In the genomic region with DNA sequence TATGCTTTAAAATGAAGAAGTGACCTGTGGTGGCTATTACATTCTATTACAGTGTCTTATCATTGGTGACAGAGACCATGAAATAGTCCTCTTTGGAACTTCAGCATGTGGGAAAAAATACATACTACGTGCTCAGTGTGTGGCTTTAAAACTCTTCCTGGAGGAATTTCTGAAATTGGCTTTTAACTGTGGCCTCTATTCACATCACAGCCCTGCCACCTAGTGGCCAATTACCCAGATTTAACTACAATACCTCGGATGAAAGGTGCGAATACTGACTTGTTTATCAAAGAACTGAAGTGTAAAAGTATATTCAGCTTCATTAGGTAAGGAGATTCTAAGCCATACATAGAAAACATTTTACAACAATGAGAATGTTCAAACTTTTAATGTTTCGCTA, we compare ENCODE assay signal across 9 mouse cellular contexts. TPM values are rescaled to one million over a fixed set of nuclear protein-coding genes. Genes with fewer than 3 reads are reported as not detected.
DNase-seq lines count a peak whose midpoint lies in the region; ATAC-seq and TF ChIP-seq lines count a peak whose summit lies in the region.
"Had no signal": no experiment of that assay in that cellular context is flagged by ENCODE, and none has a peak within 500 bp of the region (broad histone marks: within the 10 kb centered on the region; RNA-seq: fewer than 3 reads in every experiment).

No protein-coding gene starts in this region.

- WGBS in kidney, embryonic 14.5 days = 9% methylated on average over 4 of the region's 4 CpGs
- 11% methylated on average over 4 of the region's 4 CpGs for WGBS in cerebellum, adult 2 months
- WGBS in stomach, postnatal 0 days = 11% methylated on average over 4 of the region's 4 CpGs

- peak; percentile 26 for DNase-seq in kidney, adult 11 months
- peak; percentile 11 for DNase-seq in MEL-GATA-1-ER (ENCODE audit: extremely low read depth, low read depth)
- peak; percentile 43 to 48 for DNase-seq in cerebellum, adult 2 months
- peak; percentile 13 to 45 for DNase-seq in frontal cortex, postnatal 10 days (ENCODE audit: low spot score in 2 of 2)
- DNase-seq in layer of hippocampus, adult 11-12 months (ENCODE audit: low spot score) = peak; percentile 87
- DNase-seq in lung, postnatal 10 days = peak; percentile 61
- DNase-seq in stomach, postnatal 0 days (ENCODE audit: low spot score) = peak; percentile 52

- no peak overlapping the region for H3K9ac ChIP-seq in kidney, embryonic 14.5 days (ENCODE audit: low read depth, low read length)
- no peak overlapping the region for H3K9ac ChIP-seq in stomach, postnatal 0 days (ENCODE audit: low read length)

- no peaks in the 10 kb centered on the region for H3K4me1 ChIP-seq in kidney, embryonic 14.5 days (ENCODE audit: control insufficient read depth, insufficient read depth, low read length)
- no peaks in the 10 kb centered on the region for H3K4me1 ChIP-seq in cerebellum, adult 2 months (ENCODE audit: control insufficient read depth, insufficient read depth, low read length)
- H3K4me1 ChIP-seq in stomach, postnatal 0 days (replicated peaks; ENCODE audit: control insufficient read depth, insufficient read depth) = no peaks in the 10 kb centered on the region

- H3K27me3 ChIP-seq in kidney, embryonic 14.5 days (ENCODE audit: control insufficient read depth, insufficient read depth, low read length) = no peaks in the 10 kb centered on the region
- no peaks in the 10 kb centered on the region for H3K27me3 ChIP-seq in cerebellum, adult 2 months (ENCODE audit: control insufficient read depth, insufficient read depth, low read length)
- H3K27me3 ChIP-seq in stomach, postnatal 0 days (ENCODE audit: control insufficient read depth, insufficient read depth, low read length) = no peaks in the 10 kb centered on the region

- TF ChIP-seq POLR2A in cerebellum, adult 2 months (IDR thresholded peaks at IDR 0.05; ENCODE audit: borderline replicate concordance, insufficient read depth, low read length) = no peak

- H3K4me2 ChIP-seq in kidney, embryonic 14.5 days (replicated peaks; ENCODE audit: low read depth, low read length) = no peak overlapping the region
- H3K4me2 ChIP-seq in stomach, postnatal 0 days (replicated peaks; ENCODE audit: low read depth) = no peak overlapping the region

- H3K27ac ChIP-seq in kidney, embryonic 14.5 days (ENCODE audit: low read depth, low read length) = no peak overlapping the region
- H3K27ac ChIP-seq in cerebellum, adult 2 months (ENCODE audit: insufficient read depth, low read length) = no peak overlapping the region
- H3K27ac ChIP-seq in stomach, postnatal 0 days (replicated peaks) = no peak overlapping the region
- H3K27ac ChIP-seq: macrophage had no signal

- no peaks in the 10 kb centered on the region for H3K36me3 ChIP-seq in kidney, embryonic 14.5 days (ENCODE audit: control insufficient read depth, insufficient read depth, low read length)
- H3K36me3 ChIP-seq in stomach, postnatal 0 days (ENCODE audit: control insufficient read depth, insufficient read depth, low read length) = no peaks in the 10 kb centered on the region

- no peak for TF ChIP-seq EP300 in stomach, postnatal 0 days (optimal IDR thresholded peaks at IDR 0.05)

- ATAC-seq in kidney, embryonic 14.5 days (ENCODE audit: low FRiP score, low TSS enrichment) = no peak
- ATAC-seq in stomach, postnatal 0 days (ENCODE audit: low FRiP score, low TSS enrichment) = no peak

- H3K9me3 ChIP-seq in kidney, embryonic 14.5 days (ENCODE audit: control insufficient read depth, low read length) = no peaks in the 10 kb centered on the region
- no peaks in the 10 kb centered on the region for H3K9me3 ChIP-seq in stomach, postnatal 0 days (ENCODE audit: control insufficient read depth, low read length)

- peak; percentile 47; the same call in 1 of the 2 replicates for TF ChIP-seq CTCF in cerebellum, adult 2 months (IDR thresholded peaks at IDR 0.05; ENCODE audit: borderline replicate concordance, insufficient read depth, low read depth, low read length)
- TF ChIP-seq CTCF in stomach, postnatal 0 days (IDR thresholded peaks at IDR 0.05; ENCODE audit: low read depth) = peak; percentile 88

- H3K4me3 ChIP-seq in kidney, embryonic 14.5 days (ENCODE audit: low read length) = no peak overlapping the region
- no peak overlapping the region for H3K4me3 ChIP-seq in cerebellum, adult 2 months (replicated peaks; ENCODE audit: insufficient read depth, low read depth, low read length)
- H3K4me3 ChIP-seq in stomach, postnatal 0 days (ENCODE audit: low read depth, low read length) = no peak overlapping the region

RNA-seq across cellular contexts. Expression of gene Lsm8, which starts 29.0 kb away (rescaled TPM):
- polyA plus RNA-seq in kidney, embryonic 14.5 days (2014; fragmentation: Nextera tagmentation; extraction: Ambion mirVana) = 231 and 294 TPM in 2 replicates
- polyA plus RNA-seq in cerebellum, adult 2 months (2012; rRNA removed) = 36.6 and 40.1 TPM in 2 replicates
- polyA plus RNA-seq in stomach, postnatal 0 days (2015; fragmentation: Nextera tagmentation; extraction: Ambion mirVana) = 103 and 115 TPM in 2 replicates

RNA-seq across cellular contexts. Expression of gene Ankrd7, which starts 46.8 kb away (rescaled TPM):
- not detected in 2 replicates for polyA plus RNA-seq in kidney, embryonic 14.5 days (2014; fragmentation: Nextera tagmentation; extraction: Ambion mirVana)
- polyA plus RNA-seq in cerebellum, adult 2 months (2012; rRNA removed) = 0.17 and 0.23 TPM in 2 replicates
- polyA plus RNA-seq in stomach, postnatal 0 days (2015; fragmentation: Nextera tagmentation; extraction: Ambion mirVana) = not detected in 2 replicates
- polyA plus RNA-seq: macrophage had no signal

Comparison
In these comparisons a context has a peak if more than half of its experiments do, and no peak if none do; other contexts are left out.
1. DNase-seq: peak in every context shown above with its lines; median percentile 87 in layer of hippocampus, adult 11-12 months; 61 in lung, postnatal 10 days; 52 in stomach, postnatal 0 days; 46 in cerebellum, adult 2 months; 29 in frontal cortex, postnatal 10 days; 26 in kidney, adult 11 months; 11 in MEL-GATA-1-ER.